In the genomic region with DNA sequence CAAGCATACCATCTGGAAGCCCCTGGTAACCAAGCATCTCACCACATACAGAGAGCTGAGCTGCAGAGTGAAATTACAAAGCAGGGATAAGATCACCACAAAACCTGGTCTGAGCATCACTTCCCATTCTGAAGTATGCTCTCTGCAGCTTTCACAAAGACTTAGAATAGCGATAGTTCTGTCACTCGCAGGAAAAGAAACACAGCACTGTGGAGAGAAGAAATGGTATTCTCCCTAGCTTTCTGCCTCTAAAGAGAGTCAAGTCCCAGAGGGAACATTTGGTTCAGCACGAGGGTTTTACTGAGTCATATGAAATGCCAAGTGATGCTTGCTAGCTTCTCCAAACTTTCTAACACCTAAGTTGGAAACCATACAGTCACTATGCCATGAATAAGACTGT, we compare ENCODE assay signal across 30 mouse cellular contexts. TPM values are rescaled to one million over a fixed set of nuclear protein-coding genes. Genes with fewer than 3 reads are reported as not detected.
"Had no signal": no experiment of that assay in that cellular context is flagged by ENCODE, and none has a peak within 500 bp of the region (broad histone marks: within the 10 kb centered on the region; RNA-seq: fewer than 3 reads in every experiment).

No protein-coding gene starts in this region.

- DNase-seq: gastrocnemius, adult 2 months; gastrocnemius, postnatal 10 days; gastrocnemius, postnatal 25 days; heart, postnatal 10 days; heart, postnatal 4 days; kidney, adult 18-20 months; kidney, adult 9 months; kidney, postnatal 14 days; kidney, postnatal 4 days; layer of hippocampus, postnatal 36 days; left cerebral cortex, postnatal 4 days had no signal

- H3K9ac ChIP-seq: heart, embryonic 12.5 days; hindbrain, embryonic 12.5 days; hindbrain, embryonic 14.5 days; intestine, embryonic 15.5 days; kidney, embryonic 15.5 days; limb, embryonic 13.5 days; limb, embryonic 15.5 days; liver, embryonic 12.5 days; liver, embryonic 14.5 days had no signal

- H3K27ac ChIP-seq: gastrocnemius, adult 2 months; heart, embryonic 10.5 days; hindbrain, embryonic 10.5 days; hindbrain, embryonic 12.5 days; hindbrain, embryonic 14.5 days; intestine, embryonic 15.5 days; kidney, embryonic 15.5 days; kidney, postnatal 0 days; layer of hippocampus, adult 2 months; limb, embryonic 13.5 days; limb, embryonic 15.5 days; liver, embryonic 12.5 days; liver, embryonic 14.5 days had no signal

- H3K27me3 ChIP-seq: heart, embryonic 12.5 days; hindbrain, embryonic 12.5 days; intestine, embryonic 15.5 days; kidney, embryonic 15.5 days; limb, embryonic 13.5 days; limb, embryonic 15.5 days; liver, embryonic 12.5 days had no signal

- H3K36me3 ChIP-seq: hindbrain, embryonic 12.5 days; intestine, embryonic 15.5 days had no signal

- H3K4me2 ChIP-seq: heart, embryonic 12.5 days; hindbrain, embryonic 12.5 days; hindbrain, embryonic 14.5 days; intestine, embryonic 15.5 days; kidney, embryonic 15.5 days; limb, embryonic 13.5 days; limb, embryonic 15.5 days; liver, embryonic 12.5 days had no signal

- H3K4me1 ChIP-seq: heart, embryonic 10.5 days; heart, embryonic 12.5 days; hindbrain, embryonic 10.5 days; hindbrain, embryonic 12.5 days; intestine, embryonic 15.5 days; kidney, embryonic 15.5 days; limb, embryonic 13.5 days; limb, embryonic 15.5 days had no signal

- ATAC-seq: hindbrain, embryonic 16.5 days; inflammation-experienced regulatory T-cells, adult 6 months; intestine, embryonic 15.5 days; intestine, postnatal 0 days; liver, embryonic 12.5 days had no signal

- H3K9me3 ChIP-seq: heart, embryonic 10.5 days; heart, embryonic 12.5 days; hindbrain, embryonic 10.5 days; hindbrain, embryonic 12.5 days; intestine, embryonic 15.5 days; kidney, embryonic 15.5 days; limb, embryonic 13.5 days; limb, embryonic 15.5 days; liver, embryonic 12.5 days had no signal

- H3K4me3 ChIP-seq: gastrocnemius, adult 2 months; heart, embryonic 10.5 days; heart, embryonic 12.5 days; hindbrain, embryonic 10.5 days; hindbrain, embryonic 12.5 days; intestine, embryonic 15.5 days; kidney, embryonic 15.5 days; layer of hippocampus, adult 2 months; limb, embryonic 13.5 days; limb, embryonic 15.5 days; liver, embryonic 12.5 days had no signal

RNA-seq across cellular contexts. Expression of a gene that starts 38.6 kb away (rescaled TPM):
- total RNA-seq: gastrocnemius, adult 2 months; gastrocnemius, postnatal 10 days; gastrocnemius, postnatal 25 days; heart, adult 8-10 months; heart, postnatal 10 days; heart, postnatal 25 days; liver, adult 2 months had no signal
- polyA plus RNA-seq: inflammation-experienced regulatory T-cells, adult 6 months; liver, adult 2 months had no signal
